Mouse (Mus musculus) limb, embryonic 14.5 days (tissue): ENCODE data around the gene Lsm2. TPM values are rescaled to one million over a fixed set of nuclear protein-coding genes. Genes with fewer than 3 reads are reported as not detected.

Experiments
- ATAC-seq: fragments of 200-750 bp; cut with Nextera tagmentation; 2 replicates; pipeline ENCODE4 v1.8.0; 2017; ENCODE audit warnings: low read depth, moderate number of reproducible peaks, moderate TSS enrichment; ENCODE audit not compliant: low FRiP score
- DNase-seq: peaks from one replicate; pipeline ENCODE4 v3.0.0-alpha.2; 2015; ENCODE audit warnings: low spot score
- H3K27ac ChIP-seq: fragments of 300-500 bp; sonication (generic); replicated peaks from 2 replicates; pipeline ENCODE4 v1.5.1; 2014; ENCODE audit warnings: low read depth, mild to moderate bottlenecking, low read length, moderate library complexity, mixed read lengths
- H3K27me3 ChIP-seq: fragments of 300-500 bp; sonication (generic); 2 replicates; pipeline ENCODE4 v1.6.1; 2014; ENCODE audit warnings: low read length, mixed read lengths; ENCODE audit not compliant: control insufficient read depth, insufficient read depth
- H3K36me3 ChIP-seq: fragments of 300-500 bp; sonication (generic); 2 replicates; pipeline ENCODE4 v1.6.1; 2014; ENCODE audit warnings: mild to moderate bottlenecking, low read length, moderate library complexity, mixed read lengths; ENCODE audit not compliant: control insufficient read depth, insufficient read depth
- H3K4me1 ChIP-seq: fragments of 300-500 bp; sonication (generic); 2 replicates; pipeline ENCODE4 v1.6.1; 2014; ENCODE audit warnings: antibody characterized with exemption, low read length, mixed read lengths; ENCODE audit not compliant: control insufficient read depth, insufficient read depth
- H3K4me2 ChIP-seq: fragments of 300-500 bp; sonication (generic); replicated peaks from 2 replicates; pipeline ENCODE4 v1.6.1; 2014; ENCODE audit warnings: low read depth, mild to moderate bottlenecking, low read length, moderate library complexity; ENCODE audit not compliant: severe bottlenecking
- H3K4me3 ChIP-seq: fragments of 300-500 bp; sonication (generic); replicated peaks from 2 replicates; pipeline ENCODE4 v1.5.1; 2014; ENCODE audit warnings: low read length
- H3K9ac ChIP-seq: fragments of 300-500 bp; sonication (generic); 2 replicates; pipeline ENCODE4 v1.6.1; 2014; ENCODE audit warnings: mild to moderate bottlenecking, low read depth, low read length, moderate library complexity; ENCODE audit not compliant: severe bottlenecking
- H3K9me3 ChIP-seq: fragments of 300-500 bp; sonication (generic); 2 replicates; pipeline ENCODE4 v1.6.1; 2016; ENCODE audit warnings: low read length; ENCODE audit not compliant: control insufficient read depth
- POLR2A ChIP-seq: fragments of 200-500 bp; IDR thresholded peaks from 2 replicates; pipeline ENCODE4 v1.8.0; 2012; ENCODE audit warnings: inconsistent platforms, mild to moderate bottlenecking, moderate library complexity, borderline replicate concordance; ENCODE audit not compliant: insufficient read depth, insufficient read length; ENCODE audit errors: extremely low read depth
- WGBS: fragments of 180-500 bp; shearing (Covaris S2); extraction: QIAGEN DNeasy Blood & Tissue Kit; methylation state at CpG from one replicate; pipeline ENCODE4 v1.1.7; 2014; 5-methylcytosine and 5-hydroxymethylcytosine counted together
- polyA plus RNA-seq, 2 experiments: library from polyadenylated mRNA; depleted of rRNA in 1 of 2; stranded (reverse) in 1 of 2; unstranded in 1 of 2; fragments of >200 nt; fragmentation: Nextera tagmentation in 1 of 2; extraction: Ambion mirVana in 1 of 2; gene quantifications; 2 replicates each; pipeline versions ENCODE4 v1.2.1 to v1.2.3; 2012 to 2014

Lsm2 gene
- polyA plus RNA-seq, 2 experiments = 170 to 186 TPM

- Histone ChIP-seq H3K4me3 (no peak overlapping the region), H3K4me2 (no peak overlapping the region), H3K9ac (no peak overlapping the region), H3K27ac (no peak overlapping the region), H3K9me3 (no peaks in the 10 kb centered on the region), H3K4me1 (no peaks in the 10 kb centered on the region), H3K27me3 (no peaks in the 10 kb centered on the region), H3K36me3 (peaks cover 69% of the 10 kb centered on the region)
- WGBS = 91% methylated on average over 16 of the region's 16 CpGs
- no peak for DNase-seq
- no peak for TF ChIP-seq POLR2A
- ATAC-seq = no peak
Measured at GRCm38 (mm10) chr17:35015296-35015695, 33.6 kb downstream of the Lsm2 start.

- H3K36me3 ChIP-seq = peaks cover 58% of the 10 kb centered on the region
- no peak within 1 kb of the TSS for H3K4me3 ChIP-seq
- H3K4me2 ChIP-seq = no peak within 1 kb of the TSS
- no peak for TF ChIP-seq POLR2A
- peaks cover 2% of the 10 kb centered on the region; the same call in 1 of the 2 replicates for H3K4me1 ChIP-seq
- no peaks in the 10 kb centered on the region for H3K27me3 ChIP-seq
- H3K9me3 ChIP-seq = no peaks in the 10 kb centered on the region
- no peak for DNase-seq
- no peak within 1 kb of the TSS for H3K27ac ChIP-seq
- no peak for ATAC-seq
- peak within 1 kb of the TSS; percentile 12; the same call in 1 of the 2 replicates for H3K9ac ChIP-seq
- 55% methylated on average over 12 of the region's 12 CpGs for WGBS
Measured at GRCm38 (mm10) chr17:35016376-35016775, 34.7 kb downstream of the Lsm2 start, which contains the start of gene Vwa7. Vwa7 (plus strand) TSS chr17:35016579.

GRCm38 (mm10) chr17:35016791-35017705 is 35.4 kb downstream of the Lsm2 start:
- WGBS = 86% methylated on average over 10 of the region's 10 CpGs
- Histone ChIP-seq H3K27me3 (no peaks in the 10 kb centered on the region), H3K27ac (no peak overlapping the region), H3K4me1 (peaks cover 5% of the 10 kb centered on the region; the same call in 1 of the 2 replicates), H3K9ac (peak overlapping the region; percentile 12; the same call in 1 of the 2 replicates), H3K36me3 (peaks cover 51% of the 10 kb centered on the region), H3K4me3 (no peak overlapping the region), H3K4me2 (no peak overlapping the region), H3K9me3 (no peaks in the 10 kb centered on the region)
- ATAC-seq = no peak
- no peak for TF ChIP-seq POLR2A
- DNase-seq = no peak

- peaks cover 5% of the 10 kb centered on the region; the same call in 1 of the 2 replicates for H3K4me1 ChIP-seq
- TF ChIP-seq POLR2A = no peak
- peaks cover 45% of the 10 kb centered on the region for H3K36me3 ChIP-seq
- no peaks in the 10 kb centered on the region for H3K27me3 ChIP-seq
- no peak overlapping the region for H3K4me3 ChIP-seq
- 81% methylated on average over 14 of the region's 14 CpGs for WGBS
- no peak for ATAC-seq
- H3K4me2 ChIP-seq = no peak overlapping the region
- no peaks in the 10 kb centered on the region for H3K9me3 ChIP-seq
- no peak for DNase-seq
- no peak overlapping the region for H3K27ac ChIP-seq
- no peak overlapping the region for H3K9ac ChIP-seq
Measured at GRCm38 (mm10) chr17:35017706-35018030, 36.0 kb downstream of the Lsm2 start.

- no peak overlapping the region for H3K27ac ChIP-seq
- H3K9ac ChIP-seq = no peak overlapping the region
- no peak overlapping the region for H3K4me3 ChIP-seq
- no peaks in the 10 kb centered on the region for H3K27me3 ChIP-seq
- H3K36me3 ChIP-seq = peaks cover 40% of the 10 kb centered on the region
- WGBS = 64% methylated on average over 3 of the region's 3 CpGs
- no peaks in the 10 kb centered on the region for H3K9me3 ChIP-seq
- H3K4me2 ChIP-seq = no peak overlapping the region
- peaks cover 5% of the 10 kb centered on the region; the same call in 1 of the 2 replicates for H3K4me1 ChIP-seq
- ATAC-seq (no peak), DNase-seq (no peak)
- TF ChIP-seq POLR2A = no peak
Measured at GRCm38 (mm10) chr17:35018171-35018570, 36.5 kb downstream of the Lsm2 start.
